Mouse (Mus musculus): ENCODE data around the gene Flad1.
A peak's percentile ranks its signal among the peaks of the same experiment; 100 is the strongest.

Flad1 gene

DNA sequence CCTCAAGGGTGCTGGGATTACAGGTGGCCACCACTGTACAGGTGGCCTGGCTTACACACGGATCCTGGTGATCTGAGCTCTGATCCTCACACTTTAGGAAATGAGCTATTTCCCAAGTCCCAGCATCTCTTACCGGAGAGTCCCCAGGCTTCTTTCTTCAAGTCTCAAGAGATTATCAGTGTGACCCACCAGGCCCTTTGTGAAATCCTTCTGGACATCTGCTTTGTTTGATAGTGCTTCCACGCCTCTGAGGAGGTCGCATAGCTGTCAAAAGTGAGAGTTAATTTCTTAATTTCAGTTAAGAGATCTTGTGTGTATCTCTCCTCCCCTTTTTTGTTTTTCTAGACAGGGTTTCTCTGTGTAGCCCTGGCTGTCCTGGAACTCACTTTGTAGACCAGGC, 14.2 kb upstream of the Flad1 start:
- DNase-seq (ENCODE audit: low spot score): no peak

DNA sequence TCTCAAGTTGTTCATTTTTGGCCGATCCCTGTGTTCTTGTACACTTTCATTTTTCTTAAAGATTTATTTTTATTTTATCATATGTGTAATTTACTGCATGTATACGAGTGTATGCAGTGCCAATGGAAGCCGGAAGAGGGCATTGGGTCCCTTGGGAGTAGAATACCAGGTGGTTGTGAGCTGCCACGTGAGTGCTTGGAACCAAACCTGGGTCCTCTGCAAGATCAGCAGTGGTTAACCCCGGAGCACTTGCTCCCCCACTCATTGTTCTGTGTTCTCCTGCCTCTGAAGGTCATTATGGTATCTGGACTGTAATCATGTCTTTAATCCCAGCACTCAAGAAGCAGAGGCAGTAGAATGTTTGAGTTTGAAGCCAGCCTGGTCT, 13.5 kb upstream of the Flad1 start:
- no peak for DNase-seq (ENCODE audit: low spot score)

DNA sequence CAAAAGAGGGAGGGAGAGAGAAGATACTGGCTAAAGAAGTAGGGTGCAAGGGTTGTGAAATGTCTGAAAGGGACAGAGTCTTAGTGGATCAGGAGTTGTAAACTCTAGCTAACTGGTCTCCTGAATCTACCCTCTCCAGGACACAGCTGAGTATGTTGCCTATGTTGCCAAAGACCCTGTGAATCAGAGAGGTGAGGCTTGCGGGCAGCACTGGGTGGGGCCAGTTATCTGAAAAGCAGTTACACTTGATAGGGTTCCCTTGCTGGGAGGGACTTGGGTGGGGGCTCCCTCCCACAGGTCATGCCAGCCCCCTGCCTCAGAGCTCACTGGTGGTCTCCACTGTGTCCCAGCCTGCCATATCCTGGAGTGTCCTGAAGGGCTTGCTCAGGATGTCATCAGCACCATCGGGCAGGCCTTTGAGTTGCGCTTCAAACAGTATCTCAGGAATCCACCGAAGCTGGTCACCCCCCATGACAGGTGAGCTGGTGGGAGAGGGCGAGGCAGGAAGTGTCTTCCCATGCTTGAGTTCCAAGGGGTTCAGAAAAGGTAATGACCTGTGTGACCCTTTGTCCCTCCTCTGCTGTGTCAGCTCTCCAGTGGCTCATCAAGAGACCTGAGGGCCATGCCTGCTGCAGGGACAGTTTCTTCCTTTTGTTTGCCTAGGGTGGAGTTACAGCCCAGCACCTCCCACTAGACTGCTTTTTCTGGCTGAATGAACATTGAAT, 12.9 kb upstream of the Flad1 start:
- no peak for DNase-seq (ENCODE audit: low spot score)

DNA sequence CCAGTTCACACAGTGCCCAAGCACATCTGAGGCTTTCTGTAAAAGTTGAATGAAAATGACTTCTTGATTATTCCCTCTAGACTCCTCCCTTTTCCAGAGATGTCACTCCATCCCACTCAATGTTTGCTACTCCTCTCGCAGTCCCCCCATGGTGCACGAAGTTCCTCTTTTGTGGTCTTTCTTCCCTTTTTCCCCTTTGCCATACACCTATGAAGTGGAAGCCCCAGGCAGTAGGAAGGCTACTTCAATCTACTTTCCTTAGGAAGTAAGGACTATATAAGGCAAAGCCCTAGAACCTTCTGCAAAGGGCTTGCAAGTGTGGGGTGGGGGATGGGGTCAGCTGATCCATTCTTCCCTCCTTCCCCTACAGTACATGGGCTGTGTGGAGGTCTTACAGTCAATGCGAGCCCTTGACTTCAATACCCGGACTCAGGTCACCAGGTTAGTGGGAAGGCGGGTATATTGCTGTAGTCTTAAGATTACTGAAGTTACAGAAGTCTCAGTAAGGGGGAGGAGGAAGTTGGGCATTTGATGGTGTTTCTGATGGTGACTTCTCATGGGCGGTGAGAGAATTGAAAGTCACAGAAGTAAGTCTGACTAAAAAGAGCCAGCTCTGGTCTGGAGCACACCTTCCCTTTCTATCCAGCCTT, 11.0 kb upstream of the Flad1 start:
- no peak for DNase-seq (ENCODE audit: low spot score)

DNA sequence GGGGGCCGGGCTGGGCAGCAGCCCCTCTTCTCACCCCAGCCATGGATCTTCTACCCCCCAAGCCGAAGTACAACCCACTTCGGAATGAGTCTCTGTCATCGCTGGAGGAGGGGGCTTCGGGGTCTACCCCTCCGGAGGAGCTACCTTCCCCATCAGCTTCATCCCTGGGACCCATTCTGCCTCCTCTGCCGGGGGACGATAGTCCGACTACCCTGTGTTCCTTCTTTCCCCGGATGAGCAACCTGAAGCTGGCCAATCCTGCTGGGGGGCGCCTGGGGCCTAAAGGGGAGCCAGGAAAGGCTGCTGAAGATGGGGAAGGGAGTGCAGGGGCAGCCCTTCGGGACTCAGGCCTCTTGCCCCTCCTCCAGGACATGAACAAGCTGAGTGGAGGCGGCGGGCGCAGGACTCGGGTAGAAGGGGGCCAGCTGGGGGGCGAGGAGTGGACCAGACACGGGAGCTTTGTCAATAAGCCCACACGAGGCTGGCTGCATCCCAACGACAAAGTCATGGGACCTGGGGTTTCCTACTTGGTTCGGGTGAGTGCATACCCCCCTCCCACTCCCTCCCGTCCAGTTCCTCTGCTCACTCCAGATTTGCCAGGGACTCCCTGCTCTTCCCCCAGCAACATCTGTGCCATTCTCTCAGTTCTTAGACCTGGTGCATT, 10.3 kb upstream of the Flad1 start:
- peak; percentile 29 for DNase-seq (ENCODE audit: low spot score)

DNA sequence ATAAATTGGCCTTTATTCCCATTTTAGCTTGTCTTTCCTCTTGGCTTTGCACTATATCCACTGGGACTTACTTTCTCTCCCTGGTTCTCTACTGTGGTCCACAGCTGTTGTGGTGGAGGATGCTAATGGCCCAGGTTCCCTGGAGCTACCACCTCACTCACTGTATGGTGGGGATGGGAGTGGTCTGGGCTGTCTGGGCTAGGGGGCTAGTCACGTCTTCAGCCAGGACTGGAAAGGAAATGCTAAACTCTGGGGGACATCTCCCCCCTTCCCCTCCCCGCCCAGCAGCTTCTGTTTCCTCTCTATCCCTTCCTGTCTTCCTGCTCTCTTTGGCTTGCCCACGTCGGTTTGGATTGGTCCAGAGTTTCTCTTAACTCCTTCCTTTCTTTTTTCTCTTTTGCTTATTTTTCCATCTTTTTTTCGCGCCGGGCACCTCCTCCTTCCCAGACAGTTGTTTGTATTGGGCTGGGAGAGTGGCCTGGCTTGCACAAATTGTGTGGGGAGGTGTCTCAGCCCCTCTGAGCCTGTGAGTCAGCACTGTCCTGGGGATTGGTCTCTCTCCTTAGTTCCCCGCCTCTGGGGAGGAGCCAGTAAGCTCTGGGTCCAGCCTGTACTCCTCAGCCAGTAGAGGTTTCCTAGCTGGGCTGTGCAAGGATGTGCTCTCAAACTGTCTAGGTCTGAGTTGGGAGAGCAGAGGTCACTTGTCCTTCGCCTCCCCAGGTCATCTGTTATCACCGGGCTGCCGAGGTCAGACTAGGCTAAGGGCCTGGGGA, 9.5 kb upstream of the Flad1 start:
- peak; percentile 71 for DNase-seq (ENCODE audit: low spot score)

DNA sequence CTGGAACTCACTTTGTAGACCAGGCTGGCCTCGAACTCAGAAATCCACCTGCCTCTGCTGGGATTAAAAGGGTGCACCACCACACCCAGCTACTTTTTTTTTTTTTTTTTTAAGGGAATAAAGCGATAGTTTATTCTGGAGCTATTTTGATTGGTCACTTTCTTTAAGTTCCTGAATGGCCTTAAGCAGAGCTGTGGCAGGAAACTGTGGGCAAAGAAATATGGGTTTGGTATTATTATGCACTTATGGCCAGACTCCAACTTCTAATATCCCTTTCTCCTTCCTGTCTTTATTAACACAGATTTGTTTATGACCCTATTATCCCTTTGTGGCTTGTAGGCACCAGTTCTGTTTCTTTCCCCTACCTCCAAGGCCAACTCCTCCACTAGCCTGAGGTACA, 8.8 kb upstream of the Flad1 start:
- DNase-seq (ENCODE audit: low spot score): no peak

DNA sequence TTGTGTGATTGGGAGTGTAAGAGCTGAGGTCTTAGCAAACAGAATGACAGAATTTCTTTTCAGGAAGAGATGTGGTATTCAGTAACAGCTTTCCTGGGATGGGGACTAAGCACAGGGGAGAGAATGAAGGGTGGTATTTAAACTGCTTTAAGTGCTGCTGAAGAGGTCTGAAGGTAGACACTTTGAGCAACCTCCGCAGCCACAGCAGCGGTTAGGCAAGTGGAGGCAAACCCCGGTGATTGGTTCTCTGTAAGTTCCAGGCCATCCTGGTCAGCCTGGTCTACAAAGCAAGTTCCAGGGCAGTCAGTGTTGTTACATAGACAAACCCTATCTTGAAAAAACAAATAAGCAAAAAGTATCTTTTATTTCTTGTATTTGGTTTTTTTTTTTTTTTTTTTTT, 8.3 kb upstream of the Flad1 start:
- no peak for DNase-seq (ENCODE audit: low spot score)

DNA sequence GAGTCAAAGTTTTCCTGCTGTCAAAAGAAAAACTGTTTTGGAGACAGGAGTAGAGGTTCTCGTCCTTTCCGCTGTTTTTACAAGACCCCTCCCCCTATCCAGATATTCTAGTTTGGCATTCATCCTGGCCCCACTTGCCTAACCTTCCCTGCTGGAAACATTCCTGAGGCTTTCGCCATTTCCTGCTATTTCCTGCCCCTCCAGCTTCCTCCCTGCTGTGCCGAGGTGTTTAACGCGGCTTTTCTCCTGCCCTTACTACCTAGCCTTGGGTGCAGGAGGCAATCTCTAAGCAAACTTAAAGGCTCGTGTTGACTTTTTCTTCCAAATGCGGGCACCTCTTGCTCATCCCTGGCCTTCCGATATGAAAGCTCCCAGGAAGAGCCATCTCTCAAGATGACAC, 7.9 kb upstream of the Flad1 start:
- DNase-seq (ENCODE audit: low spot score): peak; percentile 45

DNA sequence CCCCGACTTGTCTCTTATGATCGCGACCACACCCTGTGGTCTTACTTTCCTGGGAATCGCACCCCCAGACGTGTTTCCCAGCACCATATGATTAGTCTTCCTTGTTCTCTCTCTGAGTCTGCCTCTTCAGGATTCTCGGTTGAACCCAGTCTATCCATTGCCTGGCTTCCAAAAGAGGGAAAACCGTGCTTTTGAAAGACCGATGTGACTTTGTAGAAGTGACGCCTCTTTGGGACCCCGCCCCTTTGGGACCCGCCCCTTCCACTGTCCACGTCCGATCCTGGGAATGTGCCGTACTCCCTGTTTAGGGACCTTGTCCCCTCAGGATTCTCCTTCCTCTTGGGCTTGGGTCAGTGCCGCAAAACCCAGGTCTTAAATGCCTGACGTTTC, 7.2 kb upstream of the Flad1 start:
- peak; percentile 79 for DNase-seq (ENCODE audit: low spot score)

DNA sequence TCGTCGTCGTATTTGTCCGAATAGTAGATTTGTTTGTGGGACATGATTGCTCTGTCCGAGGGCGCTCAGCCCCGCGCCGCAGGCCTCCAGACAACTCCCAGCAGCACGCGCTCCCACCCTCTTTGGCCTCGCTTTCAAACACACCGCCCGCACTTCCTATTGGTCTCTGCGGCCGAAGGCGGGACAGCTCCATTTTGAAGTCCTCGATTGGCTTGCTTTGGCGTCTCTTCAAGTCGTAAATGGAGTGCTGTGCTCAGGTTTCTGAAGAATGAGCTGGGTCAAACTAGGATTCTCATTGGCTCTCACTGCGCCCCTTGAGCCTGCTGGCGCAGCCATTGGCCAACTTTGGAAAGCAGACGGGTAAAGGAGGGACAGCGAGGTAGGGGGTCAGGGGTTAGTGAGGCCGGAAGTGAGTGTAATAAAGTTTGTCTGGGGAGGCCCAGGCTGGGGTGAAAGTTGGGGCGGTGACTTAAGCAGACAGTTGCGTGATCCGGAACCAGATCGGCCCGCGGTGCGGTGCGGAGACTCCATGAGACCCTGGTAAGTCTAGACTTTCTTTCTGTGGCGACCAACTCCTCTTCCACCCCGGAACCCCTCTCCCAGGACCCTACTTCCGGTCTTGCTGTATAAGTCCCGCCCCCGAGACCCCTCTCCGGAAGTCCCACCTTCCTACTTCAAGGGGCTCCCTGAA, 6.6 kb upstream of the Flad1 start, which contains the start of the genes Cks1b and Shc1:
Gene Cks1b (minus strand): TSS at position 214 of the 691 bp plus-strand sequence.
Gene Shc1 (plus strand): TSS at position 274 of the 691 bp plus-strand sequence.
- DNase-seq (ENCODE audit: low spot score): peak; percentile 90

DNA sequence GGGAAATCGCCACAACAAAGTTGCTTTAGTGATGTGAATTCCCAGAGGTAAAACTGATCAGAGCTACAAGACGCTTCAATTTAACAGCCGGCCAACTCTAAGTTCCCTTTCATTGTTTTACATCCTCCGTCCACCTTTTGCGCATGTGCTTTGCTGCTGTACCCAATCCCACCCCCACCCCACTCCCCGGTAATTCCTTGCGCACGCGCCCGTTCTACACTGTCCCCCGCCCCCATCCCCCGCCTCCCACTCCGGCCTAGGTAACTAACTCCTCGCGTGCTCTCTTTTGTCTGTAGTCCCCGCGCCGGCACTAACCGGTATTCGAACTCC, 6.1 kb upstream of the Flad1 start:
- DNase-seq (ENCODE audit: low spot score): no peak

DNA sequence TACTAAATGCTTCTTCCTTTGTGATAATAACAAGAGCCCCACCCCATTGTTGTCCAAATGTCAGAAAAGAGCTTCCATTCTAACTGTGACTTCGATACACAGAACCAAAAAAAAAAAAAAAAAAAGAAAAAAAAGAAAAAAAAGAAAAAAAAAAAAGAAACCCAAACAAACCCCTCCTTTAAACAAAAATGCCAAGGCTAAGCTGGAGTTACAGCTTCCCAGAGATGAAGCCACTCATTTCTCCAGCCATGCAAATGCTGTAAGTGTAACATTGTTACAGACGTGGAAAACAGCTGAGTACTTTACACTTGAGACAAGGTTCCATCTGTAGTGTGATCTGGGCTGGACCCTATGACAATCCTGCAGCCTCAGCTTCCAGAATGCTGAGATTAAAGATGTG, 5.5 kb upstream of the Flad1 start:
- DNase-seq (ENCODE audit: low spot score): no peak

DNA sequence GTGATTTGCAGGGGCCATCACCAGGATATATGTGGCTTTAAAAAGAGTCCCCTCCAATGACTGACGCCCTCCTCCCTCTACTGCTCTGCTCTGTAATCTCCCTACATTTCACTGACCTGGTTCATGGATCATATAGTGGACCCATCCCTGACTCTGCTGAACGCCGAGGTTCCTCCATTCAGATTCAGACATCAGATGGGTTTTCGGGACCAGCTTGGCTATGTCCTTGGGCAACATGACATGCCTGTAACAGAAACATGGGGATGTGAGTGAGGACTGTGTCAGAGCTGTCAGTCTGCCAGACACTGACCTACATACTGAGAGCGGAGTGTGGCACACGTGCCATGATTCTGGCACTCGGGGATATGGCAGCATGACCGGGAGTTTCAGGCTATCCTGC, 4.5 kb upstream of the Flad1 start:
- no peak for DNase-seq (ENCODE audit: low spot score)

DNA sequence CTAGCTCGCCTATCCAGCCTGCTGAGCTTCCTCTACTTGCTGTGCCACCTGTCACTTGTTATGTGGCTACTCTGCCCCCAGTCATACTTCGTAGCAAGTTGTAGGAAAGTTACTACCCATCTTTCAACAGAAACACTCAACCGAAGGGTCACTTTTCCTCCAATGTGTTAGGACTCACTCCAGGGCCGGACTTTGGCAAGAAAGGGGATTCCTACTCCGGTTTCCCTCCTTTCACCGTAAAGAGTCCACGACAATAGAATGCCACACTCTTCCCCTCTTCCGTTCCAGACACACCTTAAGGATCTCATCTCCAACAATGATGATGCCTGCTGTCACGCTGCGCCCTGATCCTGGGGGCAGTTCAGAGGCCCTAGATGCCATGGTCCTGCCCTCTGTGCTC, 806 bp downstream of the Flad1 start:
- no peak for DNase-seq (ENCODE audit: low spot score)

DNA sequence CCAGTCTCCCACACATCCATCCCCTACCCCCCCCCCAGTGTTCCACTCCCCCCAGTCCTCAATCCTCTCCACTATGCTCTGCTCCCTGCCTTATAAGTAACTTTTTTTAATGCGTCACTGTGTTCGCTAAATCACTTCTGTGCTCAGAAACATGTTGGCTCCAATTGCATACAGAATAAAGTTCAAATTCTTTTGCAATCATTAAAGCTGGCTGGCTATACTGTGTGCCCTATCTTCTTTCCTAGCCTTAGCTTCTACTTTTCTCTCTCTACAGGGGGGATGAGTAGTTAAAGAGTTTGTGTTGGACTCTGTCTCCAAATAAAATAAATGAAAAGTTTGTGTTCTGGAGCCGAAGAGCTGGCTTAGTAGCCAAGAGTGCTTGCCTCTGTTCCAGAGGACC, 2.0 kb downstream of the Flad1 start:
- DNase-seq (ENCODE audit: low spot score): no peak

DNA sequence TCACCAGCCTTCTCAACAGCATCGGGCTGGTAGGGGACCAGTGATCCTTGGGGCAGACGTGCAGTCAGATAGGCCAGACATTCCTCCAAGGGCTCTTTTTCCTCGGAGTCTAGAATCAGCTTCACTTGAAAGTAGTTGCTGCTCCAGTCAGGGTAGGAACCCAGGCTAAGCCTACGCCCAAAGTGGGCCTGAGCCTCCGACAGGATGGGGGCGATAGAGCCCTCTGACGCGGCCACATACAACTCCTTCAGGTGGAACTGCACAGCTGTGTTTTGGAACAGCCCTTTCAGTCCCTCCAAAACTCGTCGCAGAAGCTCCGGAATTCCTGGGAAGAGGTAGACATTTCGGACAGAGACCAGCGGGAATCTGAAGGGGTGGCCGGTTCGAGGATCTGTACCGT, 3.2 kb downstream of the Flad1 start:
- no peak for DNase-seq (ENCODE audit: low spot score)

DNA sequence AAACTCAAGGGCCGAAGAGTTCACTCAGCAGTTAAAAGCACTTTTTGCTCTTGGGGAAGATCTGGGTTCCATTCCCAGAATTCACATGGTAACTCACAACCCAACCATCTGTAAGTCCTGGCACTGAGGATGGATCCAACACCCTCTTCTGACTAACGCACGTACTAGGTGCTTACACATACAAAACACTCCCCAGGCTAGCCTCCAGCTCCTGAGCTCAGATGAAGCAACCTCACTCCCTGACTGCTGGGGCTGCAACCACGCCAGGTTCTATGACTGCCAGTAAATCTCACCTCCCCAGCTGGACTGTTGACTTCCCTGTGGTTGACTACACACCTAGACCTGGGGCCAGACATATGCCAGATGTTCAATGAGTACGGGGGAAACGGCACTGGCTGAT, 4.8 kb downstream of the Flad1 start:
- DNase-seq (ENCODE audit: low spot score): no peak

DNA sequence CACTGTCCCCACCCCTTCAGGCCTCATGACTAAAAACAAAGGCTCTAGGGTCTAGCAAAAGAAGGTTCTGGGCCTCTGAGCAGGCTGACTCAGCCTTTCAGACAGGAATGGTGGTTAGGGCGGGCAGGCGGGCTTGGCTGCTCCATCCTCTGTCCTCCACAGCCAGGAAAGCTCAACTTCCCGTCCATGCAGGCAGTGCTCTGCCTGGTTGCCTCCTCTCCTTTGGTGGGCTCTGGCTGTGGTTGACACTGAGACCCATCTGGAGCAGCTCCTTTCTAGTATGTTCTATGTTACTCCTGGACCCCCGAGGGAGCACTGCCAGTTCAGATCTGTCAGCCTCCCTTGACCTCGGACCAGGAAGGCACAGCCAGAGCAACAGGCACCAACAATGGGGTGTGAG, 9.0 kb downstream of the Flad1 start, which contains the start of gene Lenep:
Gene Lenep (minus strand): TSS at position 101 of the 400 bp plus-strand sequence.
- no peak for DNase-seq (ENCODE audit: low spot score)

DNA sequence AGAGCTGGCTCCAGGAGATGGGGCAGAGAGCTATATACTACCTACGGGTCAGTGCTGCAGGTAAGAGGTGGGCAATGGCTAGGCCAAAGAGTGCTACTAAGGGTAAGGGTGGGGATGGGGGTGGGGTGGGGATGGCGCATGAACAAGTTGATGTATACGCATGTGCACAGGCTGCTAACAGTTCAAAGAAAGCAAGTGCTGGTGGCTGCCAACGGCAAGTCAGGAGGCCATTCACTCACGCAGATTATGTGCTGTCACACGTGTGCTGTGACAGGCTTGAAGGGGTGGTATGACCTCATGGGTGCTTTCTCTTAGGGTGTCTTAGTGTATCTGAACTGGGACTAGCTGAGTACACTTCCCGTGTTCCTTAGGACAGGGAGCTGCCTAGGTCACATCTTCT, 10.3 kb downstream of the Flad1 start:
- DNase-seq (ENCODE audit: low spot score): no peak

DNA sequence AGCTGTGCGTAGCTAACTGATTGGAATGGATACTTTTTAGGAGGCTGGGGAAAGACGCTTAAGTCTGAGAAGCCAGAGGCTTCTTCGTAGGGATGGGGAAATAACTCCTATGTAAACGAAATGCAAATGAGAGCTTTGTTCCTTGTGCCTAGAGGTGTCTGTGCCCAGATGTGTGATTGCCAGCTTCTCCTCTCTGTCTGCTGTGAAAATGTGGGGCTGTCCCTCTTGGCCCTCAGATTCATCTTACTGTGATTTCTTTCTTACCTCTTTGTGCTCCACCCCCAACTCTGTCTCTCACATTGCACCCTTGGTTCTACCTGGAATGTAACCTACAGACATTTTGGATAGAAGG, 15.0 kb downstream of the Flad1 start:
- no peak for DNase-seq (ENCODE audit: low spot score)
